Mouse (Mus musculus): ENCODE data around the gene Nmur1. TPM values are rescaled to one million over a fixed set of nuclear protein-coding genes. Genes with fewer than 3 reads are reported as not detected.
A peak's percentile ranks its signal among the peaks of the same experiment; 100 is the strongest.

The Nmur1 gene
- polyA plus RNA-seq, 1 experiment = 11.7 TPM

DNA sequence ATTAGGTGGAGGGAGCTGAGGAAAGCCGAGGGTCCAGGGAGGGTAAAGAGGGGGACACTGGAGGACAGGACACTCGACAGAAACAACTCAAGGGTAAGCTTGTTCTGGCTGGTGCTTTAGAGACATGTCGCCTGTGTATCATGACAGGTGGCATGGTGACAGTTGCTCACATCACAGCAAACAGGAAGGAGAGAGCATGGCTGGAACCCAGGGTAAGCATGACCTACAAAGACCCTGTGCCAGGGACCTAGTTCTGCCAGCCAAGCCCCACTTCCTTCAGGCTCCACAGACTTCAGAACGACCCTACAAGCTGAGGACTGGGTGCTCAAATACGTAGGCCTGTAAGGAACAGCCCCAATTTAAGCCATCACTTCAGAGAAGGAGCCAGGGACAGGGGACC lies 2.1 kb downstream of the Nmur1 start:
- Histone ChIP-seq H3K27ac (ENCODE audit: control insufficient read depth, insufficient read depth, low read depth, low read length) (no peak overlapping the region), H3K27me3 (ENCODE audit: control insufficient read depth, insufficient read depth, low read length) (no peaks in the 10 kb centered on the region), H3K4me1 (ENCODE audit: control insufficient read depth, insufficient read depth, low read length) (peaks cover 15% of the 10 kb centered on the region), H3K36me3 (ENCODE audit: control insufficient read depth, insufficient read depth, low read length) (no peaks in the 10 kb centered on the region), H3K4me3 (ENCODE audit: control insufficient read depth, low read depth, low read length) (peak overlapping the region; percentile 46)
- TF ChIP-seq POLR2A (IDR thresholded peaks at IDR 0.05; ENCODE audit: control insufficient read depth, low read depth, low read length) (no peak), CTCF (IDR thresholded peaks at IDR 0.05; ENCODE audit: control insufficient read depth, insufficient read depth, insufficient replicate concordance, low read depth, low read length) (no peak)

DNA sequence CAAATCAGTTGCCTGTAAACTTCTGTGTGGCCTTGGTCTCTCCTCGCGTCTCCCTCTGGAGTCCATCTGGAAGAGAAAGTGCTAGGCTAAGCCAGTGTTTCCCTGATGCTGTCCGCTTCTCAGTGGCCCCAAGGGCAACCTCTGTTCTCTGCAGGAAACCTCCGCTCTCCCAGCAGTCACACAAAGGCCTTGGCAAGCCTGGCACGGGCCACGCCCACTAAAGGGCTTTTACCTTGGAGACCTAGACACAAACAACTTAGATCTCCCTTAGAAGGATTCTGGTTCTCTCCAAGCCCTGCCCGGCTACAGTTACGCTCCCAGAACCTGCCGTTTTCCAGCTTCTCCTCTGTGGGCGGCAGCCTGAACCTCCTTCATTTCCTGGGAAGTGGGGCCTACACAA lies 5.0 kb downstream of the Nmur1 start:
- H3K36me3 ChIP-seq (ENCODE audit: control insufficient read depth, insufficient read depth, low read length) = no peaks in the 10 kb centered on the region
- no peaks in the 10 kb centered on the region for H3K27me3 ChIP-seq (ENCODE audit: control insufficient read depth, insufficient read depth, low read length)
- H3K27ac ChIP-seq (ENCODE audit: control insufficient read depth, insufficient read depth, low read depth, low read length) = peak overlapping the region; percentile 68
- H3K4me3 ChIP-seq (ENCODE audit: control insufficient read depth, low read depth, low read length) = peak overlapping the region; percentile 40
- TF ChIP-seq CTCF (IDR thresholded peaks at IDR 0.05; ENCODE audit: control insufficient read depth, insufficient read depth, insufficient replicate concordance, low read depth, low read length) (no peak), POLR2A (IDR thresholded peaks at IDR 0.05; ENCODE audit: control insufficient read depth, low read depth, low read length) (no peak)
- H3K4me1 ChIP-seq (ENCODE audit: control insufficient read depth, insufficient read depth, low read length) = peaks cover 11% of the 10 kb centered on the region

DNA sequence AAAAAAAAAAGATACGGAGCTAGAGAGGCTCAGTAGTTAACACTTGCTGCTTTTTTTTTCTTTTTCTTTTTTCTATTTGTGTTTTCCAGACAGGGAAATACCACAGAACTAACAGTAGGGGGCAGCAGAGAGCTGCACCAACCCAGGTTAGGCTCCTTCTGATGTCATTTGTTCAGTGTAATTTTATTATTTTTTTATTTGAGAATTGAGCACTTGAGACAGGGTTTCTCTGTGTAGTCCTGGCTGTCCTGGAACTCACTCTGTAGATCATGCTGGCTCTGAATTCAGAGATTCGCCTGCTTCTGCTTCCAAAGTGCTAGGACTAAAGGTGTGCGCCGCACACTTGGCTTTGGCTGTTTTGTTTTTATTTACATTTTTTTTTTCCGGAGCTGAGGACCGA lies 9.7 kb downstream of the Nmur1 start:
- no peaks in the 10 kb centered on the region for H3K36me3 ChIP-seq (ENCODE audit: control insufficient read depth, insufficient read depth, low read length)
- TF ChIP-seq CTCF (IDR thresholded peaks at IDR 0.05; ENCODE audit: control insufficient read depth, insufficient read depth, insufficient replicate concordance, low read depth, low read length) = peak; percentile 16; the same call in 1 of the 2 replicates
- no peak for TF ChIP-seq POLR2A (IDR thresholded peaks at IDR 0.05; ENCODE audit: control insufficient read depth, low read depth, low read length)
- H3K27ac ChIP-seq (ENCODE audit: control insufficient read depth, insufficient read depth, low read depth, low read length) = no peak overlapping the region
- H3K27me3 ChIP-seq (ENCODE audit: control insufficient read depth, insufficient read depth, low read length) = no peaks in the 10 kb centered on the region
- peaks cover 6% of the 10 kb centered on the region for H3K4me1 ChIP-seq (ENCODE audit: control insufficient read depth, insufficient read depth, low read length)
- no peak overlapping the region for H3K4me3 ChIP-seq (ENCODE audit: control insufficient read depth, low read depth, low read length)

DNA sequence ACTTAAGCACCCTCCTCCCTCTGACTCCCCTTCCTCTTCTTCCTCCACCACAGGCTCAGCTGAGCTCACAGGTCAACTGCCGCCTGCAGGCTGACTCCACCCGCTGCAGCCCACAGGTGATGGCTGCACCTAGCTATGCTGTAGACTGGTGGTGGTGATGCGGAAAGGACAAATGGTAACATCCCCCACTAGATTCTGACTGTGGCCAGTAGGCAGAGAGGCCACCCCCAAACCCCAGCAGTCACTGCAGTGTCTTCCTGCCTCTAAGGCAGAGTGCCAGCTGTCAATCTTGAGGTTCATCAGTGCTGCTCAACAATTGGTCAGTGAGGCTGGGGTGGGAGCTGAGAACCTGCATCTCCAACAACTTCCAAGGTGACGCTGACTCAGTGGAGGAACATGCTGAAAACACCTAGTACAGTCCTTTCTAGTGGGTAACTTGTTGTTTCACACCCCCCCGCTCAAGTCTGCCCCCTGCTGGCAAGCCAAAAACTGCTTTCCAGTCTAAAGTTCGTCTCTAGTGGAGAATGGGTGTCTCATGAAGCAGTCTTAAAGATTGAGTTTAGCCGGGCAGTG lies 10.3 kb downstream of the Nmur1 start:
- H3K27me3 ChIP-seq (ENCODE audit: control insufficient read depth, insufficient read depth, low read length) = no peaks in the 10 kb centered on the region
- TF ChIP-seq CTCF (IDR thresholded peaks at IDR 0.05; ENCODE audit: control insufficient read depth, insufficient read depth, insufficient replicate concordance, low read depth, low read length) = peak; percentile 35; the same call in 1 of the 2 replicates
- no peak for TF ChIP-seq POLR2A (IDR thresholded peaks at IDR 0.05; ENCODE audit: control insufficient read depth, low read depth, low read length)

DNA sequence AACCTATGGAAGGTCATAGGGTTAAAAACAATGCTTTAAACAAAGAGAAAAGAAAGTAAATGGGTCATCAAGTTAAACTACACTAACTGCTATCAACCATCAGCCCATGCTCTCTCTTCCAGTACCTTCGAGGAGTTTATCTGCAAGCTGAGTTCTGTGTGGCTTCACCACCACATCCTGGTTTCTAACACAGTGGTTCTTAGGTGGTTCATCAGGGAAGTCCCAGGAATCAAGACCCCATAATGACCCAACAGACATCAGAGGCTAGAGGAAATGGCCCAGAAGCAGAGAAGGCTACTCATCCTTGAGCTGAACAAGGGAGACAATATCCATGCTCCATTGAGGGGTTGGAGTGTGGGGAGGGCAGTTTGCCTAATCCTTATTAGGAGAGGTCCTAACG lies 10.9 kb downstream of the Nmur1 start:
- no peak overlapping the region for H3K27ac ChIP-seq (ENCODE audit: control insufficient read depth, insufficient read depth, low read depth, low read length)
- no peak for TF ChIP-seq CTCF (IDR thresholded peaks at IDR 0.05; ENCODE audit: control insufficient read depth, insufficient read depth, insufficient replicate concordance, low read depth, low read length)
- no peak for TF ChIP-seq POLR2A (IDR thresholded peaks at IDR 0.05; ENCODE audit: control insufficient read depth, low read depth, low read length)
- no peaks in the 10 kb centered on the region for H3K36me3 ChIP-seq (ENCODE audit: control insufficient read depth, insufficient read depth, low read length)
- H3K4me3 ChIP-seq (ENCODE audit: control insufficient read depth, low read depth, low read length) = no peak overlapping the region
- H3K27me3 ChIP-seq (ENCODE audit: control insufficient read depth, insufficient read depth, low read length) = no peaks in the 10 kb centered on the region
- no peaks in the 10 kb centered on the region; the same call in 1 of the 2 replicates for H3K4me1 ChIP-seq (ENCODE audit: control insufficient read depth, insufficient read depth, low read length)

More for the DNA sequence above, 10.3 kb downstream of the Nmur1 start:
- Histone ChIP-seq H3K36me3 (ENCODE audit: control insufficient read depth, insufficient read depth, low read length) (no peaks in the 10 kb centered on the region), H3K4me1 (ENCODE audit: control insufficient read depth, insufficient read depth, low read length) (peaks cover under 1% of the 10 kb centered on the region), H3K4me3 (ENCODE audit: control insufficient read depth, low read depth, low read length) (no peak overlapping the region), H3K27ac (ENCODE audit: control insufficient read depth, insufficient read depth, low read depth, low read length) (no peak overlapping the region)

DNA sequence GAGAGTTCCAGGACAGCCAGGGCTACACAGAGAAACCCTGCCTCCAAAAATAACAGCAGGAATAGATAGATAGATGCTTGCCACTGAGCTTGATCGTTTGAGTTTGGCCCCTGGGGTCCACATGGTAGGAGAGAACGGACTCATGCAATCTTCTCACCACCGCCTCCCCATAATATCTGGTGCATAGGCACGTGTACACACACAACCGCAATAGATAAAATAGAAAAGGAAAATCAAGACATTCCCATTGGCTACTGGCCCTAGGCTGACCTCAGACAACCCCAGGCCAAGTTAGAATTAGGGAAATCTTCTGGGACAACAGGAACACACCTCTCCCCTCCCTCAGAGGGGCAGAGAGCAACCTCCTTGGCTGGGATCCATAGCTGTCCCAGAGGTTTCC lies 11.3 kb downstream of the Nmur1 start:
- Histone ChIP-seq H3K36me3 (ENCODE audit: control insufficient read depth, insufficient read depth, low read length) (no peaks in the 10 kb centered on the region), H3K4me3 (ENCODE audit: control insufficient read depth, low read depth, low read length) (no peak overlapping the region), H3K27ac (ENCODE audit: control insufficient read depth, insufficient read depth, low read depth, low read length) (no peak overlapping the region), H3K27me3 (ENCODE audit: control insufficient read depth, insufficient read depth, low read length) (no peaks in the 10 kb centered on the region), H3K4me1 (ENCODE audit: control insufficient read depth, insufficient read depth, low read length) (no peaks in the 10 kb centered on the region; the same call in 1 of the 2 replicates)
- TF ChIP-seq CTCF (IDR thresholded peaks at IDR 0.05; ENCODE audit: control insufficient read depth, insufficient read depth, insufficient replicate concordance, low read depth, low read length) (no peak), POLR2A (IDR thresholded peaks at IDR 0.05; ENCODE audit: control insufficient read depth, low read depth, low read length) (no peak)

DNA sequence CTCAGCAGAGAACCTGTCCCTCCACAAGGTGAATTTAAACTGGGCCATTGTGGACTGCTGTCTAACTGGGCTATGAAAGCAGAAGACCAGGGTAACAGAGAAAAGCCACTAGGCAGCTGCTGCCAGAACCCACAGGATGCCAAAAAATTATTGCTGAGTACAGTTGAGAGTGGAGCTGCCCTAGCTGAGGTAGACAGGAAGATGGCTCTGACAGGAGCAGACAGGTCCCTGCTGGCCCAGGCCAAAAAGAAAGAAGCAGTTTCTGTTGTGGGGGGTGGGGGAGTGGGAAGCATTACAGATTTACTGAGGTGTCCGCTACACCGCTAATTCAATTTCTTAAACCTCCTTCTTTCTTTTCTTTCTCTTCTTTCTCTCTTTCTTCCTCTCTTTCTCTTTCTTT lies 16.6 kb downstream of the Nmur1 start:
- H3K4me1 ChIP-seq (ENCODE audit: control insufficient read depth, insufficient read depth, low read length) = no peaks in the 10 kb centered on the region
- no peak overlapping the region for H3K27ac ChIP-seq (ENCODE audit: control insufficient read depth, insufficient read depth, low read depth, low read length)
- H3K4me3 ChIP-seq (ENCODE audit: control insufficient read depth, low read depth, low read length) = no peak overlapping the region
- TF ChIP-seq POLR2A (IDR thresholded peaks at IDR 0.05; ENCODE audit: control insufficient read depth, low read depth, low read length) (no peak), CTCF (IDR thresholded peaks at IDR 0.05; ENCODE audit: control insufficient read depth, insufficient read depth, insufficient replicate concordance, low read depth, low read length) (no peak)
- H3K36me3 ChIP-seq (ENCODE audit: control insufficient read depth, insufficient read depth, low read length) = no peaks in the 10 kb centered on the region
- H3K27me3 ChIP-seq (ENCODE audit: control insufficient read depth, insufficient read depth, low read length) = no peaks in the 10 kb centered on the region

Data from testis, adult 2 months (tissue).